Mouse (Mus musculus): ENCODE data around the gene Plbd2.

DNA sequence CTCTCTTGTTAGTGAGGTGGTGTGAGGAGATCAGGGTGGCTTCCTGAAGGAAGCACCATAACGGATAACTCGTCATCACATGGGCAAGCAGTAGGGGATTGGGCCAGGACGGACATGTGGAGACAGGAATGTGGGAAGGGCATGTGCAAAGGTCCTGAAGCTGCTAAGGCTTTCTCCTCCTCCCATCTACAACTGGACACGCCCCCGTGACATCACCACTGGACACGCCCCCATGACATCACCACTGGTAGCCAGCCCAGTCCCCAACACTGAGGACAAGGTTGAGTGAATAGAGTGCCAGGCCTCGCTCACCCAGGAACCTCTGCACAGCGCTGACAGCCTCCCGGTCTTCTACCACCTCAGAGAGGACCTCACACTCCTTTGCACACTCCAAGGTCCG, 44.3 kb downstream of the Plbd2 start:
- TF ChIP-seq CTCF (IDR thresholded peaks at IDR 0.05; ENCODE audit: control insufficient read depth, insufficient read depth, insufficient read length) (no peak), MAX (IDR thresholded peaks at IDR 0.05) (no peak), FOSL1 (IDR thresholded peaks at IDR 0.05; ENCODE audit: insufficient read depth, low read length, poor library complexity, severe bottlenecking) (no peak), MYOG (IDR thresholded peaks at IDR 0.05; ENCODE audit: control insufficient read depth, extremely low read depth, insufficient read length) (no peak), USF1 (IDR thresholded peaks at IDR 0.05; ENCODE audit: low read depth) (no peak), CEBPB (IDR thresholded peaks at IDR 0.05; ENCODE audit: low read depth) (no peak)

All from C2C12 (cell line).